Mouse (Mus musculus): ENCODE results near the gene St3gal4. TPM values are rescaled to one million over a fixed set of nuclear protein-coding genes. Genes with fewer than 3 reads are reported as not detected.

The St3gal4 gene
- polyA plus RNA-seq, 1 experiment from 2014 or later = 22.3 TPM

DNA sequence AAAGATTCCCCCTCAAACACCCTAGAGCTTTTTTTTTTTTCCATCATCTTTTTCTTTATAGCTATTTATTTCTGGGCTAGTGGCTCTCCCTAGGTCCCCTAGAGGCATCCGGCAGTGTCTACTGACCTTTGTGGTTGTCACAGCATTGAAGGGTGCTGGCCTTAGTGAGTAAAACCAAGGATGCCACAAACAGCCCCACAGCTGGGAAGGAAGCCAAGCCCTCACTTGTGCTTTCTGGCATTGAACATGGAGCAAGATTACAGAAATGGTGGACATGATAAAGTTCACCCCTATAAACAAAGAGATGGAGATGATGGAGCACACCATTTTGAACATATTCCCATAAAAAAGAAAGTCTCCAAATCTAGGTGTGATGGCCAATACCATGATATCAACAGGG, 97.3 kb downstream of the St3gal4 start:
- H3K36me3 ChIP-seq = no peaks in the 10 kb centered on the region
- 86% methylated on average over 1 of the region's 1 CpGs for WGBS
- H3K4me2 ChIP-seq = no peak overlapping the region
- peaks cover 31% of the 10 kb centered on the region for H3K4me1 ChIP-seq (replicated peaks)
- H3K4me3 ChIP-seq = no peak overlapping the region
- H3K27ac ChIP-seq = no peak overlapping the region
- no peak for ATAC-seq (replicated peaks; ENCODE audit: insufficient number of reproducible peaks, insufficient read depth, low FRiP score, low read depth)
- H3K27me3 ChIP-seq = peaks cover 30% of the 10 kb centered on the region
- no peaks in the 10 kb centered on the region for H3K9me3 ChIP-seq (replicated peaks)
- H3K9ac ChIP-seq = no peak overlapping the region

DNA sequence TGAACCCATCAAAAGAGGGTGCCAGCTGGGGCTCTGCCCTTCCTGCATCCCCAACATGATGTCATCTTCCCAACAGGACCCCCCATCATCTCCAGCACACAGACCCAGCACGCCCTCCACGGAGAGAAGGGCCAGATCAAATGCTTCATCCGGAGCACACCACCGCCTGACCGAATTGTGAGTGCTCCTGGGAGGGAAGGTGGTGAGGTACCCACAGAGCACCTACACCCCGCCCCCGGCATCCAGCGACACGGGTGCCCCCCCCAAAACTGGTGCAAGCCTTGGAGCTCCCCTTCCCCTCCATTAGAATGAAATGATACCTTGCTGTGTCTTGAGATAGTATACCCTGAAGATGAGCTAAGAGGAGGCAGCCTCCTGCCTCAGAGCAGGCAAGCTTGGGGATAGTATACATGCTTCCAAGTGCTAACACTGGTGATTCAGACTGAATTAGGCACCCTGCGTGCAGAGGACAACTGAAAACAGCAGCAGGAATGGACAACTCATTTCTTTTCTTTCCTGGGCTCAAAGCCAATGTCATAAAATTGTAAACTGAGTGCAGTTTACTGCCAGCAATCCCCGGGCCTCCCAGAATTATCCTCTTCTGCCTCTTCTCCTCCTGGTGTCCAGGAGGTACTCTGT, 98.9 kb downstream of the St3gal4 start:
- Histone ChIP-seq H3K4me2 (no peak overlapping the region), H3K9ac (no peak overlapping the region), H3K36me3 (no peaks in the 10 kb centered on the region), H3K27me3 (peaks cover 24% of the 10 kb centered on the region), H3K9me3 (replicated peaks) (no peaks in the 10 kb centered on the region), H3K27ac (no peak overlapping the region), H3K4me3 (no peak overlapping the region), H3K4me1 (replicated peaks) (peaks cover 24% of the 10 kb centered on the region)
- WGBS = 47% methylated on average over 11 of the region's 11 CpGs
- no peak for ATAC-seq (replicated peaks; ENCODE audit: insufficient number of reproducible peaks, insufficient read depth, low FRiP score, low read depth)

DNA sequence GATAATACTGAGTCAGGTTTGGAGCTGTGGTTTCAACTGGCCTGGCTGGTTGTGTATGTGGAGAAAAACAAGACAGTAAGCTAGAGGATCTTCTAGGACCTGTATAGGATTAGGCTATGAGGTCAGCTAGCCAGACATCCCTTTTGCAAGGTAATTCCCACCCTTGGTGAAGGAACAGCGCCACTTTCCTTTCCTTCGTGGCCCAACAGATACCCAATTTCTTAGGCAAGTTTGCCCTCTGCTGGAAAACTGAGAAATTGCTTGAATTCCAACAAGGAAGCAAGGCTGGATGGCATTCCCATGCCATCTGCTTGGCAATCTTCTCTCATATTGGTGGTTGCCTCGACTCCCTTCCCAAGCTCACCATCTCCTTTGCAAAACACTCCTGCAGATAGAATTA, 99.7 kb downstream of the St3gal4 start:
- H3K27me3 ChIP-seq = peaks cover 20% of the 10 kb centered on the region
- ATAC-seq (replicated peaks; ENCODE audit: insufficient number of reproducible peaks, insufficient read depth, low FRiP score, low read depth) = no peak
- peaks cover 16% of the 10 kb centered on the region for H3K4me1 ChIP-seq (replicated peaks)
- no peaks in the 10 kb centered on the region for H3K9me3 ChIP-seq (replicated peaks)
- no peak overlapping the region for H3K4me2 ChIP-seq
- 15% methylated on average over 3 of the region's 3 CpGs for WGBS
- no peak overlapping the region for H3K9ac ChIP-seq
- H3K36me3 ChIP-seq = no peaks in the 10 kb centered on the region
- no peak overlapping the region for H3K27ac ChIP-seq
- H3K4me3 ChIP-seq = no peak overlapping the region

DNA sequence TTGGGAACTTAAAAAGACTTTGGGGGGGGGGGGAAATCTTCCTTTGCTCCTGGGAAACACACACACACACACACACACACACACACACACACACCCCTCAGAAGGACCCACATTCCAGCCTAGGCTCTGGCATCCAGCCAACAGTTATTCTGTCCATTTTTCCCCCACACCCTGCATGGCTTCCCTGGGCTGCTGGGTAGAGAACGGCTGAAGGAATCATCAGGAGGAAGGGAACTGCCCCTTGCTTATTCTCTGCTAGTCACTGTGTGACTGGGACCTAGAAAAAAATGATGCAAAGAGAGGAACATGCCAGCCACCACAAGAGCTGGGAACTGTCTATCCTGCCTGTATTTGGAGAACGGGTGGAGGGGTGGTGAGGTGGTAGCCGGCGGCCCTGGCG, 101.0 kb downstream of the St3gal4 start:
- peaks cover 16% of the 10 kb centered on the region for H3K4me1 ChIP-seq (replicated peaks)
- no peak overlapping the region for H3K4me3 ChIP-seq
- no peak for ATAC-seq (replicated peaks; ENCODE audit: insufficient number of reproducible peaks, insufficient read depth, low FRiP score, low read depth)
- H3K36me3 ChIP-seq = no peaks in the 10 kb centered on the region
- 11% methylated on average over 5 of the region's 5 CpGs for WGBS
- no peaks in the 10 kb centered on the region for H3K9me3 ChIP-seq (replicated peaks)
- H3K27me3 ChIP-seq = peaks cover 10% of the 10 kb centered on the region
- no peak overlapping the region for H3K9ac ChIP-seq
- H3K27ac ChIP-seq = no peak overlapping the region
- H3K4me2 ChIP-seq = peak overlapping the region; percentile 39; the same call in 1 of the 2 replicates

DNA sequence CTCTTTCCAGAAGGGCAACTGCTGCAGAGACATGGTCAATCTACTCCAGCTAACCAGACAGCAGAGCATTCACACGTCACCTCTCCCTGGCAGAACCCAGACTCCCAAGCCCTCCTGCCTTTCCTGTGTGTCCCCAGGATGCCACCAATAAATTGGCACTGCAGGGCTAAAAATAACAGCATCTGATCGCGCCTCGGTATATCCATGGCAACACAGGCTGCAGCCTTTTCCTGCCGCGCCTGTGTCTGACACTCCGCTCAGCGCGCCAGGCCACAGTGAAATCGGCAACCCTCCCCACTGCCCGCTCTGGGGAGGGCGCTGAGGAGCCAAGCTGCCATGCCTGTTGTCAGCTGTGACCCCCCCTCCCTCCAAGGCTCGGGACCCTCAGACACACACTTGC, 101.5 kb downstream of the St3gal4 start:
- Histone ChIP-seq H3K4me2 (peak overlapping the region; percentile 39), H3K4me3 (0 out of 2 replicates have a peak overlapping the region, but pooled peaks have one; percentile 2), H3K9me3 (replicated peaks) (no peaks in the 10 kb centered on the region), H3K27me3 (peaks cover 10% of the 10 kb centered on the region), H3K9ac (no peak overlapping the region), H3K36me3 (no peaks in the 10 kb centered on the region), H3K4me1 (replicated peaks) (peaks cover 16% of the 10 kb centered on the region), H3K27ac (no peak overlapping the region)
- ATAC-seq (replicated peaks; ENCODE audit: insufficient number of reproducible peaks, insufficient read depth, low FRiP score, low read depth) = no peak
- 14% methylated on average over 13 of the region's 13 CpGs for WGBS

DNA sequence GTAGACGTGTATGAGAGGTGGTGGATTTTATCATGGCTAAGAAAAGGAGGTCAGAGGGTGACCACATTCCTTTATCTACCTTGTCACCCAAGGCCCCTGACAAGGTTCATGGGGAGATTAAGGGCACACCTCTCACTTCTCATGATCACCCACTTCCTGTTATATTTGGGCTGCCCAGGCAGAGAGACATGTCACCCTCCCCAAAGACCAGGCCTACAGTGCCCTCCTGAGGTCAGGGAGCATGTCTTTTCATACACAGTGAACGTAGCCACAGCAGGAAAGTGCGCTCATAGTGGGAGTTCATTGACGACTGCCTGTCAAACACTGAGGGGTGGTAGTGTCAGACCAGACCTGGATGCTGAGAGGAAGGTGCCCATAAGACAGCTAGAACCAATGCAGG, 102.3 kb downstream of the St3gal4 start:
- Histone ChIP-seq H3K4me3 (no peak overlapping the region), H3K27me3 (peaks cover 10% of the 10 kb centered on the region), H3K36me3 (no peaks in the 10 kb centered on the region), H3K27ac (no peak overlapping the region), H3K4me2 (no peak overlapping the region), H3K9ac (no peak overlapping the region), H3K4me1 (replicated peaks) (peaks cover 16% of the 10 kb centered on the region), H3K9me3 (replicated peaks) (no peaks in the 10 kb centered on the region)
- WGBS = 41% methylated on average over 4 of the region's 4 CpGs
- no peak for ATAC-seq (replicated peaks; ENCODE audit: insufficient number of reproducible peaks, insufficient read depth, low FRiP score, low read depth)

DNA sequence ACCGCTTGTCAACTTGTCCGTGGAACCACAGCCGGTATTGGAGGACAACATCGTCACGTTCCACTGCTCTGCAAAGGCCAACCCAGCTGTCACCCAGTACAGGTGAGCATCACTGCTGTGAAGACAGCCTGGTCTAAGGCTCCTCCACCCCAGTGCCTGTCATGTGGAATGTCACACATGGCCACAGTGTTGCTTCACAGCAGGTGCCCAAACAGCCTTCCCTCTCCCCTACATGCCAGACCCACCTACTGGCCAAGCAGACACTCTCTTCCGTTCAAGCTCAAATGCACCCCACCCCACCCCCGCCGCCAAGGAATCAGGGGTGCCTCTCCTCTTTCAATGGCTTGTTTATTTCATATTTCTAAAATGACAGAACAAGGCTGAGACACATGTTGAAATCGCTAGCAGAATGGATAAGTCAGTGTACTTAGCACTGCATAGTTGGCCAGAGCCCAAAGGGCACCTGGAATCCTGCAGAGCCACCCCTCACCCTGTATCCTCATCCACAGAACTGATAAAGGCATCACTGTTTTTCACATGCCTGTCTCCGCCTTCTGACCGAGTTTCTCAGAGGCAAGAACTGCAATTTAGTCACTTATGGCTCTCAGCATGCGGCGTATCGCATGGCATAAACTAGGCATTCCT, 111.2 kb downstream of the St3gal4 start:
- Histone ChIP-seq H3K4me1 (replicated peaks) (0 out of 2 replicates have a peak, but pooled peaks cover 4% of the 10 kb centered on the region), H3K27me3 (no peaks in the 10 kb centered on the region; the same call in 1 of the 2 replicates), H3K36me3 (no peaks in the 10 kb centered on the region), H3K4me3 (no peak overlapping the region), H3K4me2 (no peak overlapping the region), H3K27ac (no peak overlapping the region), H3K9ac (no peak overlapping the region), H3K9me3 (replicated peaks) (no peaks in the 10 kb centered on the region)
- ATAC-seq (replicated peaks; ENCODE audit: insufficient number of reproducible peaks, insufficient read depth, low FRiP score, low read depth) = no peak
- WGBS = 69% methylated on average over 14 of the region's 14 CpGs

DNA sequence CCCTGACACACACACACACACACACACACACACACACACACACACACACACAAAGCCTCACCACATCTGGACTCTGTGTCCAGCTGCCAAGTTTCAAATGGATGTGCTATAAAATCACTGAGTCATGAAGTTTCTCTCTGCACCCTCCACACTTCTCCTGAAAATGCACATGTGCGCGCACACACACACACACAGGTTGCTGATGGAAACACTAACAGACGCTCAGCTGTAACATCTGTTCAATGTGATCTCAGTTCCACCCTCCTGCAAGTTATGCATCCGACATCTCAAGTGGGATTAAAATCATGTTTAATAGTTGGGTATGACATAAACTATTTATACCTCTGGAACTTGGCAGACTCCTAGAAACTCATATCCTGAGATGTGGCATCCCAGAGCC, 115.0 kb downstream of the St3gal4 start:
- H3K9ac ChIP-seq = no peak overlapping the region
- ATAC-seq (replicated peaks; ENCODE audit: insufficient number of reproducible peaks, insufficient read depth, low FRiP score, low read depth) = no peak
- H3K4me1 ChIP-seq (replicated peaks) = peaks cover 6% of the 10 kb centered on the region
- no peak overlapping the region for H3K4me3 ChIP-seq
- H3K4me2 ChIP-seq = no peak overlapping the region
- WGBS = 68% methylated on average over 4 of the region's 4 CpGs
- no peak overlapping the region for H3K27ac ChIP-seq
- no peaks in the 10 kb centered on the region for H3K9me3 ChIP-seq (replicated peaks)
- no peaks in the 10 kb centered on the region; the same call in 1 of the 2 replicates for H3K27me3 ChIP-seq
- H3K36me3 ChIP-seq = no peaks in the 10 kb centered on the region

DNA sequence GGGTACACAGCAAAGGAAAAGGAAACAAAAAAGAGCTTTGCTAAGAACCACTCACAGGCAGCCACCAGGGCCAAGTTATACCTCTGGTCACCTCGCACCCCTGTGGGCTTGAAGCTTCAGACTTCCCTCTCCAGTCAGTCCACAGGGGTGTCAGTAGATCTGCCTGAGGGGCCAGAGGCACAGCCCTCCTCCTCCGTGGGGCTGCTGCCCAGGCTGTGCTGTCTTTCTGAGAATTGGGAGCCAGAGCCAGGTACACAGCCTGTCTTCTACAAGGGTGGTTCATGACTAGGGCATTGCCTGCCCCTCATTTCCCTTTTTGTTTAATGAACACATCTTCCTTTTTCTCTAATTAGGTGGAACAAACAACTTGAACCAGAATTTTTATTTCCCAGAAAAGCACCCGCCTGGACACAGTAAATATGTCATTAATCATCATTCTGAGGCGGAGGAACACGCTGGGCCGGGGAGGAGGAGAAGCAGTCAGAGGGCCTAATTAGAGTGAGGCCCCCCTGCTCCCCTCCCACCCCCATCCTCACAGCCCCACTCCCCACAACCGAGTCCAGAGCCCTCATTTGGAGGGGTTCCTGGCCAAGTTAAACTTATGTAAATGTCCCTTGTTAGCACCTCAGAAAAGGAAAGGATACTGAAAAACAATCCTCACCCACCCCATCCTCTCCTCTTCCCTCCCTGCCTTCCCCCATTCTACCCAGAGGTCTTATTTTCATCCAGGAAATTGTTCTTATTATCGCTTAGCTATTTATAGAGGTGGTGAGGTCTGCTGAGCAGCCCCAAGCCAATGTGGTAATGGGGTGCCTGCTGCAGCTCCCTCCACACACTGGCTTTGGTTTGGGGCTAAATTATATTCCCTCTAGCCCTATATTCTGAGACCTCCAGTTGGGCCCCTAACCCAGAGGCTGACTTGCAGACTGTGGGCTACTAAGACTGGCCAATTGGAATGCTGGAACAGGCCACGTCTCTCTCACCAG, 120.9 kb downstream of the St3gal4 start:
- H3K4me1 ChIP-seq (replicated peaks) = peaks cover 44% of the 10 kb centered on the region
- H3K27ac ChIP-seq = peak overlapping the region; percentile 83
- ATAC-seq (replicated peaks; ENCODE audit: insufficient number of reproducible peaks, insufficient read depth, low FRiP score, low read depth) = 0 out of 2 replicates have a peak, but pooled peaks have one; percentile 51

More for the DNA sequence above, 120.9 kb downstream of the St3gal4 start:
- Histone ChIP-seq H3K9me3 (replicated peaks) (no peaks in the 10 kb centered on the region), H3K4me3 (no peak overlapping the region), H3K4me2 (0 out of 2 replicates have a peak overlapping the region, but pooled peaks have one; percentile 13), H3K27me3 (no peaks in the 10 kb centered on the region), H3K9ac (no peak overlapping the region), H3K36me3 (no peaks in the 10 kb centered on the region)
- 33% methylated on average over 9 of the region's 9 CpGs for WGBS
